Mouse (Mus musculus): ENCODE data around the gene Slc24a1. TPM values are rescaled to one million over a fixed set of nuclear protein-coding genes. Genes with fewer than 3 reads are reported as not detected.

Slc24a1 gene
- polyA plus RNA-seq, 1 experiment from 2014 or later = 0.07 TPM

GRCm38 (mm10) chr9:64934015-64934754, 17.2 kb downstream of the Slc24a1 start:
- H3K27ac ChIP-seq (replicated peaks; ENCODE audit: low read depth, low read length) = peak overlapping the region; percentile 55
- no peaks in the 10 kb centered on the region for H3K27me3 ChIP-seq (ENCODE audit: control insufficient read depth, insufficient read depth, low read length)
- no peak overlapping the region for H3K4me3 ChIP-seq (ENCODE audit: low read depth, low read length)
- no peaks in the 10 kb centered on the region for H3K9me3 ChIP-seq (ENCODE audit: control insufficient read depth, low read length)
- peak; percentile 80 for ATAC-seq (ENCODE audit: insufficient number of reproducible peaks, low FRiP score, low TSS enrichment, low read depth)
- peaks cover 10% of the 10 kb centered on the region; the same call in 1 of the 2 replicates for H3K4me1 ChIP-seq (ENCODE audit: control insufficient read depth, insufficient read depth, low read length)
- H3K9ac ChIP-seq (ENCODE audit: low read length) = peak overlapping the region; percentile 40
- WGBS = 48% methylated on average over 15 of the region's 15 CpGs
- H3K4me2 ChIP-seq (ENCODE audit: low read depth, severe bottlenecking) = peak overlapping the region; percentile 29
- peak; percentile 70 for DNase-seq (ENCODE audit: low spot score)
- H3K36me3 ChIP-seq (ENCODE audit: control insufficient read depth, insufficient read depth, low read length) = no peaks in the 10 kb centered on the region

- ATAC-seq (ENCODE audit: insufficient number of reproducible peaks, low FRiP score, low TSS enrichment, low read depth) (no peak), DNase-seq (ENCODE audit: low spot score) (no peak)
- Histone ChIP-seq H3K9ac (ENCODE audit: low read length) (no peak overlapping the region), H3K4me2 (ENCODE audit: low read depth, severe bottlenecking) (no peak overlapping the region), H3K4me3 (ENCODE audit: low read depth, low read length) (no peak overlapping the region), H3K27ac (replicated peaks; ENCODE audit: low read depth, low read length) (no peak overlapping the region), H3K27me3 (ENCODE audit: control insufficient read depth, insufficient read depth, low read length) (no peaks in the 10 kb centered on the region), H3K4me1 (ENCODE audit: control insufficient read depth, insufficient read depth, low read length) (peaks cover 10% of the 10 kb centered on the region; the same call in 1 of the 2 replicates), H3K36me3 (ENCODE audit: control insufficient read depth, insufficient read depth, low read length) (no peaks in the 10 kb centered on the region), H3K9me3 (ENCODE audit: control insufficient read depth, low read length) (no peaks in the 10 kb centered on the region)
- 80% methylated on average over 7 of the region's 7 CpGs for WGBS
Observed at GRCm38 (mm10) chr9:64931751-64932610, 19.4 kb downstream of the Slc24a1 start.

GRCm38 (mm10) chr9:64930256-64930655, 21.2 kb downstream of the Slc24a1 start:
- no peak for ATAC-seq (ENCODE audit: insufficient number of reproducible peaks, low FRiP score, low TSS enrichment, low read depth)
- Histone ChIP-seq H3K36me3 (ENCODE audit: control insufficient read depth, insufficient read depth, low read length) (no peaks in the 10 kb centered on the region), H3K27ac (replicated peaks; ENCODE audit: low read depth, low read length) (no peak overlapping the region), H3K9me3 (ENCODE audit: control insufficient read depth, low read length) (no peaks in the 10 kb centered on the region), H3K4me1 (ENCODE audit: control insufficient read depth, insufficient read depth, low read length) (peaks cover 10% of the 10 kb centered on the region; the same call in 1 of the 2 replicates), H3K4me3 (ENCODE audit: low read depth, low read length) (no peak overlapping the region), H3K4me2 (ENCODE audit: low read depth, severe bottlenecking) (no peak overlapping the region), H3K27me3 (ENCODE audit: control insufficient read depth, insufficient read depth, low read length) (no peaks in the 10 kb centered on the region), H3K9ac (ENCODE audit: low read length) (no peak overlapping the region)
- DNase-seq (ENCODE audit: low spot score) = no peak
- 76% methylated on average over 4 of the region's 4 CpGs for WGBS

GRCm38 (mm10) chr9:64926201-64926991, 25.0 kb downstream of the Slc24a1 start:
- Histone ChIP-seq H3K27me3 (ENCODE audit: control insufficient read depth, insufficient read depth, low read length) (no peaks in the 10 kb centered on the region), H3K4me2 (ENCODE audit: low read depth, severe bottlenecking) (no peak overlapping the region), H3K4me1 (ENCODE audit: control insufficient read depth, insufficient read depth, low read length) (no peaks in the 10 kb centered on the region), H3K9me3 (ENCODE audit: control insufficient read depth, low read length) (no peaks in the 10 kb centered on the region), H3K9ac (ENCODE audit: low read length) (no peak overlapping the region), H3K27ac (replicated peaks; ENCODE audit: low read depth, low read length) (no peak overlapping the region), H3K4me3 (ENCODE audit: low read depth, low read length) (no peak overlapping the region), H3K36me3 (ENCODE audit: control insufficient read depth, insufficient read depth, low read length) (no peaks in the 10 kb centered on the region)
- ATAC-seq (ENCODE audit: insufficient number of reproducible peaks, low FRiP score, low TSS enrichment, low read depth) (no peak), DNase-seq (ENCODE audit: low spot score) (no peak)
- WGBS = 85% methylated on average over 8 of the region's 8 CpGs

- H3K27me3 ChIP-seq (ENCODE audit: control insufficient read depth, insufficient read depth, low read length) = no peaks in the 10 kb centered on the region
- DNase-seq (ENCODE audit: low spot score) = no peak
- H3K9me3 ChIP-seq (ENCODE audit: control insufficient read depth, low read length) = no peaks in the 10 kb centered on the region
- H3K9ac ChIP-seq (ENCODE audit: low read length) = no peak overlapping the region
- H3K27ac ChIP-seq (replicated peaks; ENCODE audit: low read depth, low read length) = no peak overlapping the region
- 86% methylated on average over 5 of the region's 5 CpGs for WGBS
- no peak overlapping the region for H3K4me3 ChIP-seq (ENCODE audit: low read depth, low read length)
- H3K36me3 ChIP-seq (ENCODE audit: control insufficient read depth, insufficient read depth, low read length) = no peaks in the 10 kb centered on the region
- no peak overlapping the region for H3K4me2 ChIP-seq (ENCODE audit: low read depth, severe bottlenecking)
- H3K4me1 ChIP-seq (ENCODE audit: control insufficient read depth, insufficient read depth, low read length) = no peaks in the 10 kb centered on the region
- ATAC-seq (ENCODE audit: insufficient number of reproducible peaks, low FRiP score, low TSS enrichment, low read depth) = no peak
Observed at GRCm38 (mm10) chr9:64925771-64926170, 25.6 kb downstream of the Slc24a1 start.

GRCm38 (mm10) chr9:64918560-64918959, 32.8 kb downstream of the Slc24a1 start:
- Histone ChIP-seq H3K4me3 (ENCODE audit: low read depth, low read length) (peak overlapping the region; percentile 26), H3K9ac (ENCODE audit: low read length) (peak overlapping the region; percentile 49), H3K27me3 (ENCODE audit: control insufficient read depth, insufficient read depth, low read length) (no peaks in the 10 kb centered on the region), H3K4me2 (ENCODE audit: low read depth, severe bottlenecking) (peak overlapping the region; percentile 36; the same call in 1 of the 2 replicates), H3K36me3 (ENCODE audit: control insufficient read depth, insufficient read depth, low read length) (no peaks in the 10 kb centered on the region; the same call in 1 of the 2 replicates), H3K9me3 (ENCODE audit: control insufficient read depth, low read length) (no peaks in the 10 kb centered on the region), H3K27ac (replicated peaks; ENCODE audit: low read depth, low read length) (no peak overlapping the region), H3K4me1 (ENCODE audit: control insufficient read depth, insufficient read depth, low read length) (no peaks in the 10 kb centered on the region)
- no peak for ATAC-seq (ENCODE audit: insufficient number of reproducible peaks, low FRiP score, low TSS enrichment, low read depth)
- peak; percentile 73 for DNase-seq (ENCODE audit: low spot score)
- 35% methylated on average over 16 of the region's 16 CpGs for WGBS

GRCm38 (mm10) chr9:64914629-64915028, 36.8 kb downstream of the Slc24a1 start:
- Histone ChIP-seq H3K4me1 (ENCODE audit: control insufficient read depth, insufficient read depth, low read length) (no peaks in the 10 kb centered on the region), H3K4me2 (ENCODE audit: low read depth, severe bottlenecking) (no peak overlapping the region), H3K4me3 (ENCODE audit: low read depth, low read length) (no peak overlapping the region), H3K27me3 (ENCODE audit: control insufficient read depth, insufficient read depth, low read length) (no peaks in the 10 kb centered on the region), H3K36me3 (ENCODE audit: control insufficient read depth, insufficient read depth, low read length) (peaks cover 3% of the 10 kb centered on the region; the same call in 1 of the 2 replicates), H3K27ac (replicated peaks; ENCODE audit: low read depth, low read length) (no peak overlapping the region), H3K9me3 (ENCODE audit: control insufficient read depth, low read length) (no peaks in the 10 kb centered on the region), H3K9ac (ENCODE audit: low read length) (no peak overlapping the region)
- 86% methylated on average over 4 of the region's 4 CpGs for WGBS
- ATAC-seq (ENCODE audit: insufficient number of reproducible peaks, low FRiP score, low TSS enrichment, low read depth) = no peak
- no peak for DNase-seq (ENCODE audit: low spot score)

- ATAC-seq (ENCODE audit: insufficient number of reproducible peaks, low FRiP score, low TSS enrichment, low read depth) (no peak), DNase-seq (ENCODE audit: low spot score) (no peak)
- 99% methylated on average over 2 of the region's 2 CpGs for WGBS
- H3K27me3 ChIP-seq (ENCODE audit: control insufficient read depth, insufficient read depth, low read length) = no peaks in the 10 kb centered on the region
- no peak overlapping the region for H3K27ac ChIP-seq (replicated peaks; ENCODE audit: low read depth, low read length)
- H3K36me3 ChIP-seq (ENCODE audit: control insufficient read depth, insufficient read depth, low read length) = peaks cover 3% of the 10 kb centered on the region; the same call in 1 of the 2 replicates
- no peak overlapping the region for H3K9ac ChIP-seq (ENCODE audit: low read length)
- no peak overlapping the region for H3K4me3 ChIP-seq (ENCODE audit: low read depth, low read length)
- no peaks in the 10 kb centered on the region for H3K9me3 ChIP-seq (ENCODE audit: control insufficient read depth, low read length)
- no peak overlapping the region for H3K4me2 ChIP-seq (ENCODE audit: low read depth, severe bottlenecking)
- H3K4me1 ChIP-seq (ENCODE audit: control insufficient read depth, insufficient read depth, low read length) = no peaks in the 10 kb centered on the region
Observed at GRCm38 (mm10) chr9:64913973-64914372, 37.4 kb downstream of the Slc24a1 start.
